Mouse (Mus musculus): ENCODE measurements around the gene Pdzd2. TPM values are rescaled to one million over a fixed set of nuclear protein-coding genes. Genes with fewer than 3 reads are reported as not detected.

Gene Pdzd2
- polyA plus RNA-seq, 2 experiments: 0.19 to 0.89 TPM

DNA sequence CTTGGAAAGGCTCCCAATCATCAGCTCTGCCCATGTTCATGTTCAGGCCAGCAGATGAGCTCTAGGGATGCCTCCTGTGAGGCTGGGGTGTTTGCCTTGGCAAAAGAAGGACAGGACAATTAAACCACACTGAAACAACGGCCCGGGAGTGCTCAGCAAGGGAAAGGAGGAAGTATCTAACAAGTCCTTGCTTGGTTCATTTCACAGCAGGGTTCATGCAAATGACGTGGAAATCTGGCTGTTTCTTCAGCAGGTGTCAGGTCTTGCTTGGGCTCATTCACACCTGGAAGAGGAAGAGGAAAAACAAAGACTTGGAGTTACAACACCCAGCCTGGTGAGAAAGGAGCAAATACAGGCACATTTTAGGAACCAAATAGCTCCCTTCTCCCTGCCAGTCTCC, 147.1 kb downstream of the Pdzd2 start:
- no peak overlapping the region for H3K27ac ChIP-seq
- TF ChIP-seq EP300 (IDR thresholded peaks at IDR 0.05; ENCODE audit: low read depth) (no peak), CTCF (IDR thresholded peaks at IDR 0.05; ENCODE audit: low read depth) (no peak)
- 1% methylated on average over 3 of the region's 3 CpGs for WGBS (ENCODE audit: insufficient replicate concordance)
- H3K9ac ChIP-seq (replicated peaks): no peak overlapping the region
- H3K4me3 ChIP-seq (ENCODE audit: insufficient read depth in 1 of 2, low read depth in 2 of 2, low read length in 2 of 2): no peak overlapping the region
- H3K9me3 ChIP-seq (ENCODE audit: control insufficient read depth, low read length): no peaks in the 10 kb centered on the region
- DNase-seq (ENCODE audit: low read depth in 3 of 3, low spot score in 3 of 3): no peak
- ATAC-seq (ENCODE audit: insufficient read depth): no peak
- no peaks in the 10 kb centered on the region for H3K36me3 ChIP-seq (replicated peaks; ENCODE audit: control insufficient read depth, insufficient read depth, low read depth)
- H3K4me1 ChIP-seq (replicated peaks; ENCODE audit: control insufficient read depth in 2 of 2, insufficient read depth in 2 of 2, low read length in 1 of 2): no peaks in the 10 kb centered on the region
- H3K27me3 ChIP-seq (ENCODE audit: control insufficient read depth, insufficient read depth, low read length): no peaks in the 10 kb centered on the region
- no peak overlapping the region for H3K4me2 ChIP-seq (ENCODE audit: low read depth)

DNA sequence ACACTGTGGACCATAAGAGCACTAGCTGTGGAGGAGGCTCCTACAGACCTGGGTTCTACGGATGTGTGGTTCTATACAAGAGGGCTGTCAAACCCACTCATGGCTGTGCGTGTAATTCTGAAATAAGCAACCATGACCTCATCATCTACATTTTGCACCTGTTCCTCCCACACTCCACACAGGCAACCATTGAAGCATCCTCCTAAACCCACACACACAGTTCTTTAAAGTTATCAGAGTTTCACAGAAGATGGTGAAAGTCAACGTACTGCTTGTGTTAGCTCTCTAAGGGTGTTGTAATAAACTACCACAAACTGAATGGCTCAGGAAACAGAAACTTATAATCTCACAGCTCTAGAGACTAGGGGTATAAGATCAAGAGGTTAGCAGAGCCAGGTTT, 151.1 kb downstream of the Pdzd2 start:
- H3K9ac ChIP-seq (replicated peaks): no peak overlapping the region
- DNase-seq (ENCODE audit: low read depth in 3 of 3, low spot score in 3 of 3) (no peak), ATAC-seq (ENCODE audit: insufficient read depth) (no peak)
- no peaks in the 10 kb centered on the region for H3K9me3 ChIP-seq (ENCODE audit: control insufficient read depth, low read length)
- H3K27ac ChIP-seq: no peak overlapping the region
- no peak overlapping the region for H3K4me3 ChIP-seq (ENCODE audit: insufficient read depth in 1 of 2, low read depth in 2 of 2, low read length in 2 of 2)
- H3K4me2 ChIP-seq (ENCODE audit: low read depth): no peak overlapping the region
- WGBS (ENCODE audit: insufficient replicate concordance): 65% methylated on average over 3 of the region's 3 CpGs
- no peaks in the 10 kb centered on the region for H3K4me1 ChIP-seq (replicated peaks; ENCODE audit: control insufficient read depth in 2 of 2, insufficient read depth in 2 of 2, low read length in 1 of 2)
- TF ChIP-seq CTCF (IDR thresholded peaks at IDR 0.05; ENCODE audit: low read depth): no peak
- H3K27me3 ChIP-seq (ENCODE audit: control insufficient read depth, insufficient read depth, low read length): no peaks in the 10 kb centered on the region
- H3K36me3 ChIP-seq (replicated peaks; ENCODE audit: control insufficient read depth, insufficient read depth, low read depth): no peaks in the 10 kb centered on the region

DNA sequence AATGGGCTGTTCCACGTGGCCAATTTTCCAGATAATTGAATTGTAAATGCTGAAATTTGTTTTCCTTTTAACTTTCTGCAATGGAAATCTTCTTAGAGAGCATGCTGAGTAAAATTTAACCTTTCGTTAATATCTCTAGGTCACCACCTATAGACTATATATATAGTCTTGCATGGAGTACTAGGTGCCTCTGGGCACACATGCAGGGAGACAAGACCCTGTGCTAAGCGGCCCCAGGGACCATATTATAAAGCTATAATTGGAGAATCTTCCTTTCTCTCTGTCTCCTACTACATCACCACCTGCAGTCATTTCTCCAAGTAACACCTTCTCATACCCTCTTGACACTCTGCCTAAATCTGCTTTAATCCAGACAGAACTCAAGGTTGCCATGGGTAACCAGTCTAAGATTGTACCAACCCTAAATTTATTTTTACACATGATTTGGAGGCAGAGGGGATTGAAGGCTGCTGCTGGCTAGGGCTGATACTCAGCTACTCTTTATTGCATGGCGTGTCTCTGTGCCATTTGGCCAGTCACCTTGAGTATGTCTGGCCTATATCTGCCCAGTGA, 152.8 kb downstream of the Pdzd2 start:
- no peaks in the 10 kb centered on the region for H3K9me3 ChIP-seq (ENCODE audit: control insufficient read depth, low read length)
- H3K36me3 ChIP-seq (replicated peaks; ENCODE audit: control insufficient read depth, insufficient read depth, low read depth): no peaks in the 10 kb centered on the region
- no peak overlapping the region for H3K4me2 ChIP-seq (ENCODE audit: low read depth)
- ATAC-seq (ENCODE audit: insufficient read depth) (no peak), DNase-seq (ENCODE audit: low read depth in 3 of 3, low spot score in 3 of 3) (no peak)
- H3K4me1 ChIP-seq (replicated peaks; ENCODE audit: control insufficient read depth in 2 of 2, insufficient read depth in 2 of 2, low read length in 1 of 2): no peaks in the 10 kb centered on the region
- no peak overlapping the region for H3K4me3 ChIP-seq (ENCODE audit: insufficient read depth in 1 of 2, low read depth in 2 of 2, low read length in 2 of 2)
- no peaks in the 10 kb centered on the region for H3K27me3 ChIP-seq (ENCODE audit: control insufficient read depth, insufficient read depth, low read length)
- H3K27ac ChIP-seq: no peak overlapping the region
- no peak overlapping the region for H3K9ac ChIP-seq (replicated peaks)
- TF ChIP-seq EP300 (IDR thresholded peaks at IDR 0.05; ENCODE audit: low read depth) (no peak), CTCF (IDR thresholded peaks at IDR 0.05; ENCODE audit: low read depth) (no peak)
- 62% methylated on average over 4 of the region's 4 CpGs for WGBS (ENCODE audit: insufficient replicate concordance)

DNA sequence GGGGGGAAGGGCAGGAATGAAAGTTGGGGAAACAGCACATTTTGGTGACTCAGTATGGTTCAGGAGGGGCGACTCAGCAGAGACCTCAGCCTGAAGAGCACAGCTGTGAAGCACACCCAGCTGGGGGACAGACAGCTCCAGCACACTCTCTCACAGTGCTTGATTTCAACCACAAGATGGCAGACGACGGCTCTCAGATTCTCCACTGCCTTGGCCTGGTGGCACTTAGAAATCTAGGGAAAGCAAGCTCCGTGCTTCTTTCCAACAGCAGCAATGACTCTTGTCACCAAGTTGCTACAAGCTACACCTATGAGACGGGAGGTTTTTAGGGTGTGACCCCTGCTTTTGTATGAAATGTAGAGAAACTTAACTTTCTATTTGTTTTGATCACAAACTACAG, 153.6 kb downstream of the Pdzd2 start:
- Histone ChIP-seq H3K36me3 (replicated peaks; ENCODE audit: control insufficient read depth, insufficient read depth, low read depth) (no peaks in the 10 kb centered on the region), H3K4me3 (ENCODE audit: insufficient read depth in 1 of 2, low read depth in 2 of 2, low read length in 2 of 2) (no peak overlapping the region), H3K27me3 (ENCODE audit: control insufficient read depth, insufficient read depth, low read length) (no peaks in the 10 kb centered on the region), H3K4me2 (ENCODE audit: low read depth) (no peak overlapping the region), H3K4me1 (replicated peaks; ENCODE audit: control insufficient read depth in 2 of 2, insufficient read depth in 2 of 2, low read length in 1 of 2) (no peaks in the 10 kb centered on the region), H3K9me3 (ENCODE audit: control insufficient read depth, low read length) (no peaks in the 10 kb centered on the region), H3K27ac (no peak overlapping the region), H3K9ac (replicated peaks) (no peak overlapping the region)
- ATAC-seq (ENCODE audit: insufficient read depth) (no peak), DNase-seq (ENCODE audit: low read depth in 3 of 3, low spot score in 3 of 3) (peak in 1 of 3 experiments; percentile 13)
- 6% methylated on average over 5 of the region's 5 CpGs for WGBS (ENCODE audit: insufficient replicate concordance)
- TF ChIP-seq CTCF (IDR thresholded peaks at IDR 0.05; ENCODE audit: low read depth) (peak; percentile 66), EP300 (IDR thresholded peaks at IDR 0.05; ENCODE audit: low read depth) (no peak)

DNA sequence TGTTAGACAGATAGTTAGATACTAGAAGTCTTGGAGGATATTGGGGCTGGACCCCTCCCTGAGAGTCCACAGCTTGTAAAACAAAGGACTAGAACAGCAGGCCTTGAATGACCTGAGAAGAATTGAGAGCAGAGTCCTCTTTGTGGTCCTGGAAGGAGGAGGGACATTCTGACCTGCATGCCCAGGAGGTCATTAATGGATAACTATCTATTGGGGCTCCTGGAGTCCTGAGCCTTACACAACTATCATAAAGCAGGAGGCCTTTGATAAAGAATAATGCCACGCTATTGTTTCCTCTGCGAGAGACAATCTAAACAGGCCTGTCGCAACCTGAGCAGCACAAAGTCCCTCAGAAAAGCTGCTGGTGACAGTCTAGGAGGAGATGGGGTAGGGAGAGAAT, 156.7 kb downstream of the Pdzd2 start:
- TF ChIP-seq EP300 (IDR thresholded peaks at IDR 0.05; ENCODE audit: low read depth) (no peak), CTCF (IDR thresholded peaks at IDR 0.05; ENCODE audit: low read depth) (no peak)
- no peak overlapping the region for H3K4me2 ChIP-seq (ENCODE audit: low read depth)
- ATAC-seq (ENCODE audit: insufficient read depth): no peak
- no peak overlapping the region for H3K27ac ChIP-seq
- H3K4me3 ChIP-seq (ENCODE audit: insufficient read depth in 1 of 2, low read depth in 2 of 2, low read length in 2 of 2): no peak overlapping the region
- no peaks in the 10 kb centered on the region; a peak in 1 of 4 replicates for H3K4me1 ChIP-seq (replicated peaks; ENCODE audit: control insufficient read depth in 2 of 2, insufficient read depth in 2 of 2, low read length in 1 of 2)
- H3K27me3 ChIP-seq (ENCODE audit: control insufficient read depth, insufficient read depth, low read length): no peaks in the 10 kb centered on the region
- DNase-seq (ENCODE audit: low read depth in 3 of 3, low spot score in 3 of 3): no peak
- H3K9me3 ChIP-seq (ENCODE audit: control insufficient read depth, low read length): no peaks in the 10 kb centered on the region
- WGBS (ENCODE audit: insufficient replicate concordance): 65% methylated on average over 3 of the region's 3 CpGs
- H3K36me3 ChIP-seq (replicated peaks; ENCODE audit: control insufficient read depth, insufficient read depth, low read depth): no peaks in the 10 kb centered on the region
- H3K9ac ChIP-seq (replicated peaks): no peak overlapping the region
